Mouse (Mus musculus) cortical plate, adult 2 months (tissue): Measurements from ENCODE around the gene Creg2. TPM values are rescaled to one million over a fixed set of nuclear protein-coding genes. Genes with fewer than 3 reads are reported as not detected.
"Not testable (repeated sequence)": the region's sequence is repeated elsewhere in the genome, so short reads cannot be mapped to it uniquely, and the experiment has no call there.

ENCODE experiments used
- H3K27ac ChIP-seq: fragments of 200-500 bp; 2 replicates; pipeline ENCODE4 v1.5.1; 2012; ENCODE audit warnings: low read length, control low read depth, inconsistent platforms; ENCODE audit not compliant: insufficient read depth
- H3K4me1 ChIP-seq: fragments of 200-500 bp; 2 replicates; pipeline ENCODE4 v1.6.1; 2011; ENCODE audit warnings: low read length; ENCODE audit not compliant: control insufficient read depth, insufficient read depth
- H3K4me3 ChIP-seq: fragments of 200-500 bp; 2 replicates; pipeline ENCODE4 v1.5.1; 2011; ENCODE audit warnings: mild to moderate bottlenecking, low read length, control low read depth; ENCODE audit not compliant: insufficient read depth
- CTCF ChIP-seq: fragments of 200-500 bp; IDR thresholded peaks from 2 replicates; pipeline ENCODE4 v1.5.1; 2011; ENCODE audit warnings: mild to moderate bottlenecking, control low read depth, low read length; ENCODE audit not compliant: insufficient read depth; ENCODE audit errors: extremely low read depth
- POLR2A ChIP-seq: fragments of 200-500 bp; IDR thresholded peaks from 2 replicates; pipeline ENCODE4 v1.6.1; 2011; ENCODE audit warnings: mild to moderate bottlenecking, low read length, control low read depth; ENCODE audit not compliant: insufficient read depth; ENCODE audit errors: extremely low read depth
- polyA plus RNA-seq: library from polyadenylated mRNA; depleted of rRNA; stranded (reverse); fragments of >200 nt; gene quantifications from 2 replicates; pipeline ENCODE4 v1.2.3, GENCODE M21; 2012

Gene Creg2
- polyA plus RNA-seq, 1 experiment: 32.8 TPM

DNA sequence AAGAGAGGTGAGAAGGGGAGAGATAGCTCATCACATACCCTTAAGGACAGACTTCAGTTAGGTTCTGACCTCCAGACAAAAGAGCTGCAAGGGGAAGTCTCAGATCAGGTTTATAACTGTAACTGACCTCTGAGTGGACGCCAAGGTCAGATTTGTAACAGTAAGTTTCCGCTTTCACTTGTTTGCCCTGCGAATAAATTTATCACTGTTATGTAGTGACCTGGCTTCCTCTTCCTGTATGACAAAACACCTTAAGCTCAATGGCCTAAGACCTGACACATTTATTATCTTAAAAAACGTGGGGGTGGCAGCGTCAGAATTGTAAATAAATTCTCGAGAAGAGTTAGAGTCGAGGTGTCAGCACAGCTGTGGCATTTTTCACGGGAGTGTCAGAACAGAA is 42.7 kb downstream of the Creg2 start:
- TF ChIP-seq POLR2A (no peak), CTCF (no peak)

GRCm38 (mm10) chr1:39602477-39602876 is 48.8 kb downstream of the Creg2 start:
- TF ChIP-seq POLR2A: no peak
- TF ChIP-seq CTCF: no peak
- no peak overlapping the region for H3K27ac ChIP-seq
- H3K4me1 ChIP-seq: no peaks in the 10 kb centered on the region
- H3K4me3 ChIP-seq: no peak overlapping the region

More for the DNA sequence above, 42.7 kb downstream of the Creg2 start:
- no peak overlapping the region for H3K4me3 ChIP-seq
- no peak overlapping the region for H3K27ac ChIP-seq
- H3K4me1 ChIP-seq: no peaks in the 10 kb centered on the region

- Histone ChIP-seq H3K4me3 (no peak overlapping the region), H3K4me1 (no peaks in the 10 kb centered on the region), H3K27ac (no peak overlapping the region)
- no peak for TF ChIP-seq CTCF
- TF ChIP-seq POLR2A: no peak
These were observed 52.5 kb downstream of the Creg2 start for GRCm38 (mm10) chr1:39598726-39599125.

DNA sequence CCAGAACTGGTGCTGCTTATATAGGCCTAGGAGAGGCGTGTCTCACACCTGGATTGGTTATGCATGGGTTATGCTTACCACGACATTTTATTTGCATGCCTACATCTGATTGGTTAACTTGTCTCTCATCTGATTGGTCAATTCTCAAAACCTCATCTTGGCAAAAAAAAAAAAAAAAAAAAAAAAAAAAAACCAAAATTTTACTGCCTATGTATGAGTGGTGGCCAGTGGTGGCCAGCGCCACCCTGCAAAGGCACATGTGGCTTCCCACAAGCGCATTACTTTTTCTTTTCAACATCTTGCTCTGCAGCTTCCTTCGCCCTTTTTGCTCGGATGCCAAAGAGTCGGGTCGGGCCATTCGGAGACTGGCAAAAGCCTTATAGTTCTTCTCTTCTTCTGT is 54.1 kb downstream of the Creg2 start:
- not testable (repeated sequence) for H3K27ac ChIP-seq, H3K4me1 ChIP-seq, H3K4me3 ChIP-seq

DNA sequence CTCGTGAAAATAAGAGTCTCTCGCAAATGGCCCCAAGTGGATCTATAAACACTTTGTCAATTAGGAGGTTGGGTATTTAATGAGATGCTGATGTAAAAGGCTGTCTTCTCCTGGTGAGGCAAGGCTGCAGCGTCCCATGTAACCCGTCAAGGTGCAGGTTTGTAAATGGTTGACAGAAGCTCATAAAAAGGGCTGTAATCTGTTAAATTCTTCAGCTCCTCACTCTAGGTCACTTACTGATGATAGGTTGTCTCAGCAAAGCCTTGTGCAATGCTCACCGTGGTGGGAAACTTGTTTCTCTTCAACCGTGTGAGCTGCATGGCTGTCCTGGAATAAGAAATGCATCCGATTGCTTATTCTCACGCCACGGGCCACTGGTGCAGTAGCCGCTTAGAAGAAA is 57.4 kb downstream of the Creg2 start:
- TF ChIP-seq CTCF (no peak), POLR2A (no peak)
- H3K27ac ChIP-seq: no peak overlapping the region
- no peaks in the 10 kb centered on the region for H3K4me1 ChIP-seq
- no peak overlapping the region for H3K4me3 ChIP-seq

- H3K4me1 ChIP-seq: no peaks in the 10 kb centered on the region
- no peak overlapping the region for H3K4me3 ChIP-seq
- no peak overlapping the region for H3K27ac ChIP-seq
- no peak for TF ChIP-seq POLR2A
- TF ChIP-seq CTCF: no peak
These were observed 59.2 kb downstream of the Creg2 start for GRCm38 (mm10) chr1:39592090-39592489.

GRCm38 (mm10) chr1:39591557-39591956 is 59.7 kb downstream of the Creg2 start:
- H3K4me3 ChIP-seq, H3K4me1 ChIP-seq, H3K27ac ChIP-seq: not testable (repeated sequence)

DNA sequence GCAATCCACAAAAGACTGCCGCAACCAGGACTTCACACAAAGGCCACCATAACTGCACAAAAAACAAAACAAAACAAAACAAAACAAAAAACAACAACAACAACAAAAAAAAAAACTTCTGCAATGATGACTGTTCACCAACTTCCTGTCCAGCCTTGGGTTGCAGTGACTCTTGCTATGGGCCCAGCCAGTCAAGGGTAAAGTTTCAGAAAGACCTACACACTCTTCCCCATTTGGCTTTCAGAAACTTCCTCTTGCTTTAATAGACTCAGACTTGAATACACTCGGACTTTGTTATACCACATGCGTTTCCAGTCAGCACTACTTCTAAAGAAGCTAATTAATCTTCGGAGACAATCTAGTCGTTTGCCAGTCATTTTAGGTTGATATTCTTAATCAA is 61.1 kb downstream of the Creg2 start:
- Histone ChIP-seq H3K4me3 (no peak overlapping the region), H3K27ac (no peak overlapping the region), H3K4me1 (no peaks in the 10 kb centered on the region)
- TF ChIP-seq CTCF (no peak), POLR2A (no peak)

GRCm38 (mm10) chr1:39585416-39585815 is 65.9 kb downstream of the Creg2 start:
- Histone ChIP-seq H3K4me1 (no peaks in the 10 kb centered on the region), H3K27ac (no peak overlapping the region), H3K4me3 (no peak overlapping the region)
- TF ChIP-seq CTCF: no peak
- no peak for TF ChIP-seq POLR2A

DNA sequence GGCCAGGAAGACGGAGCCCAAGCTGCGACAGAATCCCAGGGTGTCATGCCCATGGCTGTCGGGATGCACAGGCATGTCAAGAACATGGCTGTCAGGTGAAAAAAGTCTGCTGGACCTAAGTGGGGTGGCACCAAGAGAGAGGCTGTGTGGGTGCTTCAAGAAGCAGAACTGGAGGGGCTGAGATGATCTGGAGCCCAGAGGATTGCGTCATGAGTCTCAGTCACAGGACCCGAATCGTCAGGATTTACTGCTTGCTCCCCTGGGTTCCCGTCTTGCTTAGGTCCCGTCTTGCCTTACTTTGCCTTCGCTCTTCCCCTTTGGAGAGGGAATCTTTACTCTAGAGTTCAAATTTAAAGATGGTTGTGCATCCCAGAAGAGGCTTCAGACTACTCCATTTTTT is 68.1 kb downstream of the Creg2 start:
- H3K27ac ChIP-seq: no peak overlapping the region
- H3K4me1 ChIP-seq: no peaks in the 10 kb centered on the region
- no peak for TF ChIP-seq POLR2A
- TF ChIP-seq CTCF: no peak
- H3K4me3 ChIP-seq: no peak overlapping the region

GRCm38 (mm10) chr1:39581215-39581614 is 70.1 kb downstream of the Creg2 start:
- no peaks in the 10 kb centered on the region for H3K4me1 ChIP-seq
- no peak overlapping the region for H3K4me3 ChIP-seq
- no peak for TF ChIP-seq POLR2A
- TF ChIP-seq CTCF: no peak
- H3K27ac ChIP-seq: no peak overlapping the region

DNA sequence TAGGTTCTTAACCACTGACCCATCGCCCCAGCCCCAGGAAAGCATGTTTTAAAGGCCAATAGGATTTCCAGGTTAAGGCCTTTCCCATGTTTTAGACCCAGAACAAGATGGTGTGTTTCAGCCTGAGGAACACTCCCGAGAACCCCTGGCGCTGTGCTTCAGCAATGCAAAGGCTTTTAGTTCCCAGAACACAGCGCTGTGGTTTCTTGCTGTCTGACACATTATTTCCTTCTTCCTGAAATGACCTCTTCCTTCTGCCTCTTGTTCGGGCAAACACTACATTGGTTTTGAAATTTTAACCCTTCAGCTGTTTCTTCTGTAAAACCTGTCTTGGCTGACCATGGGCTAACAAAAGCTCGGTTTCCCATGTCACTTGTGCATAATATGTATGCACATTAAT is 72.1 kb downstream of the Creg2 start:
- no peak overlapping the region for H3K27ac ChIP-seq
- TF ChIP-seq CTCF: no peak
- TF ChIP-seq POLR2A: no peak

More for the DNA sequence above, 72.1 kb downstream of the Creg2 start:
- peaks cover 3% of the 10 kb centered on the region; the same call in 1 of the 2 replicates for H3K4me1 ChIP-seq
- H3K4me3 ChIP-seq: no peak overlapping the region
